Mouse (Mus musculus) hindbrain, postnatal 0 days (tissue): ENCODE measurements around the gene Gm4787. TPM values are rescaled to one million over a fixed set of nuclear protein-coding genes. Genes with fewer than 3 reads are reported as not detected.
"Not testable (repeated sequence)": the region's sequence is repeated elsewhere in the genome, so short reads cannot be mapped to it uniquely, and the experiment has no call there.

Source experiments
- ATAC-seq: fragments of 200-750 bp; cut with Nextera tagmentation; 2 replicates; pipeline ENCODE4 v1.8.0; 2017; ENCODE audit warnings: mild to moderate bottlenecking, moderate TSS enrichment, moderate library complexity
- DNase-seq: peaks from one replicate; pipeline ENCODE4 v3.0.0-alpha.2; 2015; ENCODE audit warnings: low spot score
- H3K27ac ChIP-seq: fragments of 300-500 bp; sonication (generic); 2 replicates; pipeline ENCODE4 v1.5.1; 2014; ENCODE audit warnings: mild to moderate bottlenecking
- H3K27me3 ChIP-seq: fragments of 300-500 bp; sonication (generic); 2 replicates; pipeline ENCODE4 v1.6.1; 2014; ENCODE audit warnings: low read length, mixed read lengths; ENCODE audit not compliant: insufficient read depth
- H3K36me3 ChIP-seq: fragments of 300-500 bp; sonication (generic); 2 replicates; pipeline ENCODE4 v1.6.1; 2014; ENCODE audit warnings: low read length, mixed read lengths; ENCODE audit not compliant: insufficient read depth
- H3K4me1 ChIP-seq: fragments of 300-500 bp; sonication (generic); 2 replicates; pipeline ENCODE4 v1.6.1; 2014; ENCODE audit warnings: antibody characterized with exemption, low read length, mixed read lengths; ENCODE audit not compliant: insufficient read depth
- H3K4me2 ChIP-seq: fragments of 300-500 bp; sonication (generic); 2 replicates; pipeline ENCODE4 v1.6.1; 2014; ENCODE audit warnings: low read depth, mild to moderate bottlenecking, low read length, moderate library complexity, mixed read lengths
- H3K4me3 ChIP-seq: fragments of 300-500 bp; sonication (generic); 2 replicates; pipeline ENCODE4 v1.5.1; 2014; ENCODE audit warnings: low read length
- H3K9ac ChIP-seq: fragments of 300-500 bp; sonication (generic); replicated peaks from 2 replicates; pipeline ENCODE4 v1.6.1; 2014; ENCODE audit warnings: mild to moderate bottlenecking, low read length, moderate library complexity, mixed read lengths
- H3K9me3 ChIP-seq: fragments of 300-500 bp; sonication (generic); 2 replicates; pipeline ENCODE4 v1.6.1; 2016; ENCODE audit warnings: low read length, mixed read lengths
- CTCF ChIP-seq: IDR thresholded peaks from 2 replicates; pipeline ENCODE4 v1.5.1; 2016; ENCODE audit warnings: antibody characterized with exemption, control low read depth, low read depth
- WGBS: fragments of 180-500 bp; shearing (Covaris S2); extraction: QIAGEN DNeasy Blood & Tissue Kit; methylation state at CpG from one replicate; pipeline ENCODE4 v1.1.7; 2014; 5-methylcytosine and 5-hydroxymethylcytosine counted together
- polyA plus RNA-seq: library from polyadenylated mRNA; unstranded; fragments of >200 nt; fragmentation: Nextera tagmentation; extraction: Ambion mirVana; gene quantifications from 2 replicates; pipeline ENCODE4 v1.2.1, GENCODE M21; 2015
- total RNA-seq: library from RNA; depleted of rRNA; stranded (reverse); fragments of >200 nt; gene quantifications from 2 replicates; pipeline ENCODE4 v1.2.3, GENCODE M21; 2014; rRNA removed

Gene Gm4787
- total RNA-seq (0.68 and 3.5 TPM in 2 replicates), polyA plus RNA-seq (0.09 and 0.11 TPM in 2 replicates)

GRCm38 (mm10) chr12:81379364-81379763, at the start of gene Gm4787:
Gene Gm4787, minus strand, starts transcription at chr12:81379464.
- 75% methylated on average over 1 of the region's 1 CpGs for WGBS
- ATAC-seq, H3K27me3 ChIP-seq: not testable (repeated sequence)

GRCm38 (mm10) chr12:81421846-81422245, 42.6 kb upstream of the Gm4787 start, which contains the start of gene Adam4:
Gene Adam4, minus strand, starts transcription at chr12:81421946.
- ATAC-seq: no peak
- no peak for DNase-seq
- Histone ChIP-seq H3K4me3 (no peak within 1 kb of the TSS), H3K27me3 (no peaks in the 10 kb centered on the region), H3K9ac (no peak within 1 kb of the TSS), H3K4me2 (no peak within 1 kb of the TSS), H3K9me3 (no peaks in the 10 kb centered on the region), H3K4me1 (no peaks in the 10 kb centered on the region), H3K27ac (no peak within 1 kb of the TSS), H3K36me3 (no peaks in the 10 kb centered on the region)
- TF ChIP-seq CTCF: no peak
- WGBS: 100% methylated on average over 1 of the region's 1 CpGs

More at GRCm38 (mm10) chr12:81379364-81379763, at the start of gene Gm4787:
- H3K27ac ChIP-seq, H3K4me1 ChIP-seq, H3K9me3 ChIP-seq, H3K9ac ChIP-seq, H3K4me3 ChIP-seq, H3K4me2 ChIP-seq, DNase-seq, H3K36me3 ChIP-seq: not testable (repeated sequence)

- DNase-seq: peak; percentile 3
- Histone ChIP-seq H3K36me3 (no peaks in the 10 kb centered on the region), H3K4me2 (no peak overlapping the region), H3K9ac (no peak overlapping the region), H3K27me3 (no peaks in the 10 kb centered on the region), H3K4me3 (no peak overlapping the region), H3K27ac (no peak overlapping the region), H3K9me3 (no peaks in the 10 kb centered on the region), H3K4me1 (no peaks in the 10 kb centered on the region)
- ATAC-seq: no peak
- WGBS: 68% methylated on average over 3 of the region's 3 CpGs
- TF ChIP-seq CTCF: no peak
Observed at GRCm38 (mm10) chr12:81413211-81413610, 33.9 kb upstream of the Gm4787 start.

GRCm38 (mm10) chr12:81408966-81409365, 29.7 kb upstream of the Gm4787 start:
- Histone ChIP-seq H3K27me3 (no peaks in the 10 kb centered on the region), H3K9ac (no peak overlapping the region), H3K4me1 (no peaks in the 10 kb centered on the region), H3K4me2 (no peak overlapping the region), H3K4me3 (no peak overlapping the region), H3K9me3 (no peaks in the 10 kb centered on the region), H3K36me3 (no peaks in the 10 kb centered on the region), H3K27ac (no peak overlapping the region)
- DNase-seq: no peak
- WGBS: 91% methylated on average over 3 of the region's 3 CpGs
- no peak for ATAC-seq
- TF ChIP-seq CTCF: no peak

GRCm38 (mm10) chr12:81402187-81402586, 22.9 kb upstream of the Gm4787 start:
- H3K4me3 ChIP-seq: no peak overlapping the region
- peak; percentile 43; the same call in 1 of the 2 replicates for ATAC-seq
- H3K27me3 ChIP-seq: no peaks in the 10 kb centered on the region

GRCm38 (mm10) chr12:81333841-81334240, 45.4 kb downstream of the Gm4787 start:
- no peak for TF ChIP-seq CTCF
- Histone ChIP-seq H3K27ac (peak overlapping the region; percentile 93; the same call in 1 of the 2 replicates), H3K4me1 (peaks cover 5% of the 10 kb centered on the region; the same call in 1 of the 2 replicates), H3K4me2 (peak overlapping the region; percentile 96), H3K9me3 (no peaks in the 10 kb centered on the region), H3K4me3 (peak overlapping the region; percentile 74), H3K27me3 (no peaks in the 10 kb centered on the region), H3K9ac (peak overlapping the region; percentile 94; the same call in 1 of the 2 replicates), H3K36me3 (no peaks in the 10 kb centered on the region)
- DNase-seq (no peak), ATAC-seq (no peak)
- 58% methylated on average over 5 of the region's 5 CpGs for WGBS

More at GRCm38 (mm10) chr12:81402187-81402586, 22.9 kb upstream of the Gm4787 start:
- DNase-seq: peak; percentile 83
- Histone ChIP-seq H3K9me3 (no peaks in the 10 kb centered on the region), H3K9ac (no peak overlapping the region), H3K4me1 (no peaks in the 10 kb centered on the region), H3K4me2 (no peak overlapping the region), H3K27ac (no peak overlapping the region), H3K36me3 (no peaks in the 10 kb centered on the region)
- TF ChIP-seq CTCF: peak; percentile 93
- WGBS: 18% methylated on average over 1 of the region's 1 CpGs

- no peak for TF ChIP-seq CTCF
- ATAC-seq (peak; percentile 84), DNase-seq (peak; percentile 85)
- Histone ChIP-seq H3K4me3 (peak within 1 kb of the TSS; percentile 74), H3K27ac (peak within 1 kb of the TSS; percentile 93), H3K4me2 (peak within 1 kb of the TSS; percentile 96), H3K36me3 (no peaks in the 10 kb centered on the region), H3K27me3 (no peaks in the 10 kb centered on the region), H3K9ac (peak within 1 kb of the TSS; percentile 94), H3K9me3 (no peaks in the 10 kb centered on the region), H3K4me1 (peaks cover 5% of the 10 kb centered on the region; the same call in 1 of the 2 replicates)
- WGBS: under 1% methylated on average over 47 of the region's 47 CpGs
Observed at GRCm38 (mm10) chr12:81332875-81333421, 46.3 kb downstream of the Gm4787 start, which contains the start of gene Slc8a3. Gene Slc8a3, minus strand, starts transcription at chr12:81333180.
